Mouse (Mus musculus) heart, embryonic 16.5 days (tissue): ENCODE data around the gene Gm10306. TPM values are rescaled to one million over a fixed set of nuclear protein-coding genes. Genes with fewer than 3 reads are reported as not detected.

Experiments
- ATAC-seq: fragments of 200-750 bp; cut with Nextera tagmentation; replicated peaks from 2 replicates; pipeline ENCODE4 v1.8.0; 2017; ENCODE audit warnings: moderate number of reproducible peaks; ENCODE audit not compliant: insufficient read depth, low FRiP score; ENCODE audit errors: extremely low read depth
- H3K27ac ChIP-seq: fragments of 300-500 bp; sonication (generic); 2 replicates; pipeline ENCODE4 v1.5.1; 2014; ENCODE audit warnings: mild to moderate bottlenecking, low read length, control low read depth, moderate library complexity
- H3K27me3 ChIP-seq: fragments of 300-500 bp; sonication (generic); 2 replicates; pipeline ENCODE4 v1.6.1; 2014; ENCODE audit warnings: low read length, mixed read lengths; ENCODE audit not compliant: control insufficient read depth, insufficient read depth
- H3K36me3 ChIP-seq: fragments of 300-500 bp; sonication (generic); 2 replicates; pipeline ENCODE4 v1.6.1; 2014; ENCODE audit not compliant: control insufficient read depth, insufficient read depth
- H3K4me1 ChIP-seq: fragments of 300-500 bp; sonication (generic); 2 replicates; pipeline ENCODE4 v1.6.1; 2014; ENCODE audit warnings: low read length, mixed read lengths; ENCODE audit not compliant: control insufficient read depth, insufficient read depth
- H3K4me2 ChIP-seq: fragments of 300-500 bp; sonication (generic); 2 replicates; pipeline ENCODE4 v1.6.1; 2014; ENCODE audit warnings: low read depth, mild to moderate bottlenecking, control low read depth, low read length
- H3K4me3 ChIP-seq: fragments of 300-500 bp; sonication (generic); 2 replicates; pipeline ENCODE4 v1.5.1; 2014; ENCODE audit warnings: mild to moderate bottlenecking, control low read depth, low read length
- H3K9ac ChIP-seq: fragments of 300-500 bp; sonication (generic); 2 replicates; pipeline ENCODE4 v1.6.1; 2014; ENCODE audit warnings: low read length, control low read depth
- H3K9me3 ChIP-seq: fragments of 300-500 bp; sonication (generic); replicated peaks from 2 replicates; pipeline ENCODE4 v1.6.1; 2016; ENCODE audit warnings: low read length; ENCODE audit not compliant: control insufficient read depth
- whole genome bisulfite sequencing: fragments of 180-500 bp; shearing (Covaris S2); extraction: QIAGEN DNeasy Blood & Tissue Kit; methylation state at CpG from one replicate; pipeline ENCODE4 v1.1.7; 2014; 5-methylcytosine and 5-hydroxymethylcytosine counted together
- polyA plus RNA-seq: library from polyadenylated mRNA; unstranded; fragments of >200 nt; fragmentation: Nextera tagmentation; extraction: Ambion mirVana; gene quantifications from 2 replicates; pipeline ENCODE4 v1.2.1, GENCODE M21; 2015

Gene Gm10306
- polyA plus RNA-seq = 0.32 TPM in 1 of 2 replicates, not detected in the other

GRCm38 (mm10) chr4:94556265-94557054, at the start of gene Gm10306, which contains the start of gene Caap1:
Gene Gm10306, plus strand, starts transcription at chr4:94556546.
Gene Caap1, minus strand, starts transcription at chr4:94556796.
- Histone ChIP-seq H3K27ac (peak within 1 kb of the TSS; percentile 68), H3K4me2 (peak within 1 kb of the TSS; percentile 86), H3K9ac (peak within 1 kb of the TSS; percentile 91), H3K4me3 (peak within 1 kb of the TSS; percentile 96), H3K27me3 (no peaks in the 10 kb centered on the region), H3K36me3 (no peaks in the 10 kb centered on the region), H3K9me3 (no peaks in the 10 kb centered on the region), H3K4me1 (peaks cover 9% of the 10 kb centered on the region)
- 1% methylated on average over 83 of the region's 83 CpGs for WGBS
- peak; percentile 96 for ATAC-seq

- Histone ChIP-seq H3K27ac (no peak overlapping the region), H3K36me3 (0 out of 2 replicates have a peak, but pooled peaks cover 3% of the 10 kb centered on the region), H3K4me1 (no peaks in the 10 kb centered on the region), H3K4me2 (no peak overlapping the region), H3K9ac (no peak overlapping the region), H3K4me3 (no peak overlapping the region), H3K9me3 (no peaks in the 10 kb centered on the region), H3K27me3 (no peaks in the 10 kb centered on the region)
- 83% methylated on average over 3 of the region's 3 CpGs for WGBS
- ATAC-seq = no peak
Observed at GRCm38 (mm10) chr4:94515366-94515765, 41.0 kb upstream of the Gm10306 start.

GRCm38 (mm10) chr4:94517631-94518030, 38.7 kb upstream of the Gm10306 start:
- H3K9me3 ChIP-seq = no peaks in the 10 kb centered on the region
- no peak overlapping the region for H3K4me2 ChIP-seq
- H3K27ac ChIP-seq = no peak overlapping the region
- no peaks in the 10 kb centered on the region for H3K4me1 ChIP-seq
- ATAC-seq = no peak
- 67% methylated on average over 4 of the region's 4 CpGs for WGBS
- no peaks in the 10 kb centered on the region for H3K27me3 ChIP-seq
- no peaks in the 10 kb centered on the region for H3K36me3 ChIP-seq
- H3K4me3 ChIP-seq = no peak overlapping the region
- H3K9ac ChIP-seq = no peak overlapping the region

- Histone ChIP-seq H3K27ac (no peak overlapping the region), H3K9me3 (no peaks in the 10 kb centered on the region), H3K4me3 (no peak overlapping the region), H3K9ac (no peak overlapping the region), H3K4me1 (no peaks in the 10 kb centered on the region), H3K27me3 (no peaks in the 10 kb centered on the region), H3K4me2 (no peak overlapping the region), H3K36me3 (no peaks in the 10 kb centered on the region)
- no peak for ATAC-seq
Observed at GRCm38 (mm10) chr4:94523321-94523720, 33.0 kb upstream of the Gm10306 start.

- Histone ChIP-seq H3K9ac (no peak overlapping the region), H3K27ac (no peak overlapping the region), H3K9me3 (no peaks in the 10 kb centered on the region), H3K36me3 (no peaks in the 10 kb centered on the region), H3K27me3 (no peaks in the 10 kb centered on the region), H3K4me2 (no peak overlapping the region), H3K4me1 (no peaks in the 10 kb centered on the region), H3K4me3 (no peak overlapping the region)
- ATAC-seq = no peak
- 91% methylated on average over 1 of the region's 1 CpGs for WGBS
Observed at GRCm38 (mm10) chr4:94529448-94529847, 26.9 kb upstream of the Gm10306 start.

GRCm38 (mm10) chr4:94533205-94533604, 23.1 kb upstream of the Gm10306 start:
- no peak overlapping the region for H3K4me3 ChIP-seq
- no peak for ATAC-seq
- H3K9ac ChIP-seq = no peak overlapping the region

GRCm38 (mm10) chr4:94543041-94543440, 13.3 kb upstream of the Gm10306 start:
- Histone ChIP-seq H3K4me2 (no peak overlapping the region), H3K4me3 (no peak overlapping the region), H3K9me3 (no peaks in the 10 kb centered on the region), H3K27ac (no peak overlapping the region), H3K36me3 (peaks cover 18% of the 10 kb centered on the region; the same call in 1 of the 2 replicates), H3K4me1 (no peaks in the 10 kb centered on the region), H3K27me3 (no peaks in the 10 kb centered on the region), H3K9ac (no peak overlapping the region)
- WGBS = 85% methylated on average over 4 of the region's 4 CpGs
- ATAC-seq = no peak

More at GRCm38 (mm10) chr4:94533205-94533604, 23.1 kb upstream of the Gm10306 start:
- Histone ChIP-seq H3K27me3 (no peaks in the 10 kb centered on the region), H3K4me2 (no peak overlapping the region), H3K27ac (no peak overlapping the region), H3K36me3 (0 out of 2 replicates have a peak, but pooled peaks cover 4% of the 10 kb centered on the region), H3K9me3 (no peaks in the 10 kb centered on the region), H3K4me1 (no peaks in the 10 kb centered on the region)

GRCm38 (mm10) chr4:94544321-94544720, 12.0 kb upstream of the Gm10306 start:
- H3K4me1 ChIP-seq = no peaks in the 10 kb centered on the region
- H3K4me3 ChIP-seq = no peak overlapping the region
- no peaks in the 10 kb centered on the region for H3K9me3 ChIP-seq
- WGBS = 77% methylated on average over 7 of the region's 7 CpGs
- no peak overlapping the region for H3K4me2 ChIP-seq
- H3K9ac ChIP-seq = no peak overlapping the region
- H3K27ac ChIP-seq = no peak overlapping the region
- peaks cover 20% of the 10 kb centered on the region; the same call in 1 of the 2 replicates for H3K36me3 ChIP-seq
- H3K27me3 ChIP-seq = no peaks in the 10 kb centered on the region
- no peak for ATAC-seq

- no peak overlapping the region; the same call in 1 of the 2 replicates for H3K4me2 ChIP-seq
- H3K27ac ChIP-seq = no peak overlapping the region
- H3K9me3 ChIP-seq = no peaks in the 10 kb centered on the region
- H3K36me3 ChIP-seq = no peaks in the 10 kb centered on the region
- H3K4me3 ChIP-seq = no peak overlapping the region
- H3K4me1 ChIP-seq = peaks cover 9% of the 10 kb centered on the region
- no peak for ATAC-seq
- no peaks in the 10 kb centered on the region for H3K27me3 ChIP-seq
- 90% methylated on average over 5 of the region's 5 CpGs for WGBS
- H3K9ac ChIP-seq = no peak overlapping the region
Observed at GRCm38 (mm10) chr4:94554955-94555494, 1.3 kb upstream of the Gm10306 start.
